Mouse (Mus musculus): ENCODE measurements around the gene Nlgn2. TPM values are rescaled to one million over a fixed set of nuclear protein-coding genes. Genes with fewer than 3 reads are reported as not detected.

Gene Nlgn2
- polyA plus RNA-seq, 1 experiment from 2014 or later, result 6.3 TPM

- Histone ChIP-seq H3K9ac (no peak overlapping the region), H3K4me3 (replicated peaks) (no peak overlapping the region), H3K4me1 (0 out of 2 replicates have a peak, but pooled peaks cover 5% of the 10 kb centered on the region), H3K4me2 (no peak overlapping the region), H3K27ac (no peak overlapping the region), H3K36me3 (no peaks in the 10 kb centered on the region; the same call in 1 of the 2 replicates), H3K9me3 (no peaks in the 10 kb centered on the region), H3K27me3 (replicated peaks) (no peaks in the 10 kb centered on the region)
- 27% methylated on average over 4 of the region's 4 CpGs for WGBS
- ATAC-seq (ENCODE audit: insufficient read depth, low FRiP score, low read depth), result no peak
These were observed 55.8 kb downstream of the Nlgn2 start for GRCm38 (mm10) chr11:69781828-69782227.

GRCm38 (mm10) chr11:69778985-69779384 lies 58.6 kb downstream of the Nlgn2 start:
- Histone ChIP-seq H3K27ac (no peak overlapping the region), H3K36me3 (no peaks in the 10 kb centered on the region; the same call in 1 of the 2 replicates), H3K9me3 (no peaks in the 10 kb centered on the region), H3K27me3 (replicated peaks) (no peaks in the 10 kb centered on the region), H3K4me1 (0 out of 2 replicates have a peak, but pooled peaks cover 5% of the 10 kb centered on the region), H3K9ac (no peak overlapping the region), H3K4me2 (no peak overlapping the region), H3K4me3 (replicated peaks) (no peak overlapping the region)
- ATAC-seq (ENCODE audit: insufficient read depth, low FRiP score, low read depth), result no peak
- WGBS, result 44% methylated on average over 7 of the region's 7 CpGs

- no peaks in the 10 kb centered on the region; the same call in 1 of the 2 replicates for H3K36me3 ChIP-seq
- no peak overlapping the region for H3K4me3 ChIP-seq (replicated peaks)
- no peak overlapping the region for H3K27ac ChIP-seq
- 0 out of 2 replicates have a peak, but pooled peaks cover 5% of the 10 kb centered on the region for H3K4me1 ChIP-seq
- ATAC-seq (ENCODE audit: insufficient read depth, low FRiP score, low read depth), result no peak
- WGBS, result 71% methylated on average over 23 of the region's 23 CpGs
- no peaks in the 10 kb centered on the region for H3K9me3 ChIP-seq
- H3K4me2 ChIP-seq, result no peak overlapping the region
- H3K27me3 ChIP-seq (replicated peaks), result no peaks in the 10 kb centered on the region
- no peak overlapping the region for H3K9ac ChIP-seq
These were observed 59.2 kb downstream of the Nlgn2 start for GRCm38 (mm10) chr11:69778258-69778982.

- Histone ChIP-seq H3K9ac (no peak overlapping the region), H3K27me3 (replicated peaks) (no peaks in the 10 kb centered on the region), H3K4me3 (replicated peaks) (no peak overlapping the region), H3K4me1 (0 out of 2 replicates have a peak, but pooled peaks cover 5% of the 10 kb centered on the region), H3K27ac (no peak overlapping the region), H3K9me3 (no peaks in the 10 kb centered on the region), H3K36me3 (no peaks in the 10 kb centered on the region; the same call in 1 of the 2 replicates), H3K4me2 (no peak overlapping the region)
- ATAC-seq (ENCODE audit: insufficient read depth, low FRiP score, low read depth), result no peak
- 67% methylated on average over 26 of the region's 26 CpGs for WGBS
These were observed 59.9 kb downstream of the Nlgn2 start for GRCm38 (mm10) chr11:69777504-69778257.

- H3K9ac ChIP-seq, result no peak overlapping the region
- no peak overlapping the region for H3K27ac ChIP-seq
- no peaks in the 10 kb centered on the region for H3K27me3 ChIP-seq (replicated peaks)
- 76% methylated on average over 20 of the region's 20 CpGs for WGBS
- no peak for ATAC-seq (ENCODE audit: insufficient read depth, low FRiP score, low read depth)
- H3K4me3 ChIP-seq (replicated peaks), result no peak overlapping the region
- no peak overlapping the region for H3K4me2 ChIP-seq
- H3K9me3 ChIP-seq, result no peaks in the 10 kb centered on the region
- no peaks in the 10 kb centered on the region; the same call in 1 of the 2 replicates for H3K36me3 ChIP-seq
- H3K4me1 ChIP-seq, result 0 out of 2 replicates have a peak, but pooled peaks cover 5% of the 10 kb centered on the region
These were observed 61.1 kb downstream of the Nlgn2 start for GRCm38 (mm10) chr11:69776488-69776887.

- no peak overlapping the region for H3K4me2 ChIP-seq
- H3K27me3 ChIP-seq (replicated peaks), result no peaks in the 10 kb centered on the region
- no peak overlapping the region for H3K27ac ChIP-seq
- 0 out of 2 replicates have a peak, but pooled peaks cover 5% of the 10 kb centered on the region for H3K4me1 ChIP-seq
- 66% methylated on average over 10 of the region's 10 CpGs for WGBS
- no peaks in the 10 kb centered on the region; the same call in 1 of the 2 replicates for H3K36me3 ChIP-seq
- no peak overlapping the region for H3K4me3 ChIP-seq (replicated peaks)
- H3K9me3 ChIP-seq, result no peaks in the 10 kb centered on the region
- ATAC-seq (ENCODE audit: insufficient read depth, low FRiP score, low read depth), result no peak
- H3K9ac ChIP-seq, result no peak overlapping the region
These were observed 61.9 kb downstream of the Nlgn2 start for GRCm38 (mm10) chr11:69775716-69776115.

- H3K36me3 ChIP-seq, result no peaks in the 10 kb centered on the region; the same call in 1 of the 2 replicates
- WGBS, result 58% methylated on average over 5 of the region's 5 CpGs
- ATAC-seq (ENCODE audit: insufficient read depth, low FRiP score, low read depth), result no peak
These were observed 62.6 kb downstream of the Nlgn2 start for GRCm38 (mm10) chr11:69774961-69775360.

More at GRCm38 (mm10) chr11:69774961-69775360, 62.6 kb downstream of the Nlgn2 start:
- Histone ChIP-seq H3K9ac (no peak overlapping the region), H3K4me1 (0 out of 2 replicates have a peak, but pooled peaks cover 5% of the 10 kb centered on the region), H3K9me3 (no peaks in the 10 kb centered on the region), H3K27me3 (replicated peaks) (no peaks in the 10 kb centered on the region), H3K4me2 (no peak overlapping the region), H3K4me3 (replicated peaks) (no peak overlapping the region), H3K27ac (no peak overlapping the region)

Small RNA genes within 50 kb of the gene (microRNA-seq; reads per million reads assigned to microRNA genes)
- not detected for gene Mir6924

Other genes with a start within 250 kb of the Nlgn2 start
- 7.5 and 7.7 TPM in 2 replicates for gene Atp1b2, start 231.8 kb downstream of the Nlgn2 start, polyA plus RNA-seq (2015; fragmentation: Nextera tagmentation; extraction: Ambion mirVana)
- gene Shbg, start 219.9 kb downstream of the Nlgn2 start, polyA plus RNA-seq (2015; fragmentation: Nextera tagmentation; extraction: Ambion mirVana), result 0.99 and 2.1 TPM in 2 replicates
- gene Sat2, start 215.8 kb downstream of the Nlgn2 start, polyA plus RNA-seq (2015; fragmentation: Nextera tagmentation; extraction: Ambion mirVana), result 14.4 and 17.8 TPM in 2 replicates
- 21.0 and 27.0 TPM in 2 replicates for gene Fxr2, start 204.8 kb downstream of the Nlgn2 start, polyA plus RNA-seq (2015; fragmentation: Nextera tagmentation; extraction: Ambion mirVana)
- gene Sox15, start 182.5 kb downstream of the Nlgn2 start, polyA plus RNA-seq (2015; fragmentation: Nextera tagmentation; extraction: Ambion mirVana), result 3.7 and 6.0 TPM in 2 replicates
- gene Mpdu1, start 175.1 kb downstream of the Nlgn2 start, polyA plus RNA-seq (2015; fragmentation: Nextera tagmentation; extraction: Ambion mirVana), result 58.7 and 66.1 TPM in 2 replicates
- gene Cd68, start 171.6 kb downstream of the Nlgn2 start, polyA plus RNA-seq (2015; fragmentation: Nextera tagmentation; extraction: Ambion mirVana), result 15.5 and 16.3 TPM in 2 replicates
- gene Eif4a1, start 165.4 kb downstream of the Nlgn2 start, polyA plus RNA-seq (2015; fragmentation: Nextera tagmentation; extraction: Ambion mirVana), result 442 and 514 TPM in 2 replicates
- 69.1 and 74.5 TPM in 2 replicates for gene Senp3, start 155.7 kb downstream of the Nlgn2 start, polyA plus RNA-seq (2015; fragmentation: Nextera tagmentation; extraction: Ambion mirVana)
- gene Tnfsf13, start 152.0 kb downstream of the Nlgn2 start, polyA plus RNA-seq (2015; fragmentation: Nextera tagmentation; extraction: Ambion mirVana), result 0.31 and 0.61 TPM in 2 replicates
- gene Tnfsf12, start 141.9 kb downstream of the Nlgn2 start, polyA plus RNA-seq (2015; fragmentation: Nextera tagmentation; extraction: Ambion mirVana), result 8.0 and 8.9 TPM in 2 replicates
- gene Tnfsfm13, start 141.7 kb downstream of the Nlgn2 start, polyA plus RNA-seq (2015; fragmentation: Nextera tagmentation; extraction: Ambion mirVana), result 3.3 and 3.5 TPM in 2 replicates
- gene Polr2a, start 79.1 kb downstream of the Nlgn2 start, polyA plus RNA-seq (2015; fragmentation: Nextera tagmentation; extraction: Ambion mirVana), result 21.0 and 25.8 TPM in 2 replicates
- gene Slc35g3, start 75.8 kb downstream of the Nlgn2 start, polyA plus RNA-seq (2015; fragmentation: Nextera tagmentation; extraction: Ambion mirVana), result 0.12 TPM in 1 of 2 replicates, not detected in the other
- gene Zbtb4, start 71.9 kb downstream of the Nlgn2 start, polyA plus RNA-seq (2015; fragmentation: Nextera tagmentation; extraction: Ambion mirVana), result 2.7 and 3.0 TPM in 2 replicates
- gene Chrnb1, start 41.8 kb downstream of the Nlgn2 start, polyA plus RNA-seq (2015; fragmentation: Nextera tagmentation; extraction: Ambion mirVana), result 5.1 and 6.0 TPM in 2 replicates
- gene Fgf11, start 35.9 kb downstream of the Nlgn2 start, polyA plus RNA-seq (2015; fragmentation: Nextera tagmentation; extraction: Ambion mirVana), result 2.2 and 2.4 TPM in 2 replicates
- gene Tmem102, start 32.2 kb downstream of the Nlgn2 start, polyA plus RNA-seq (2015; fragmentation: Nextera tagmentation; extraction: Ambion mirVana), result 19.9 and 20.4 TPM in 2 replicates
- gene Gm39566, start 22.5 kb downstream of the Nlgn2 start, polyA plus RNA-seq (2015; fragmentation: Nextera tagmentation; extraction: Ambion mirVana), result not detected in 2 replicates
- not detected in 2 replicates for gene Spem2, start 19.3 kb downstream of the Nlgn2 start, polyA plus RNA-seq (2015; fragmentation: Nextera tagmentation; extraction: Ambion mirVana)
- not detected in 2 replicates for gene Spem1, start 15.6 kb downstream of the Nlgn2 start, polyA plus RNA-seq (2015; fragmentation: Nextera tagmentation; extraction: Ambion mirVana)
- gene Tmem256, start 730 bp upstream of the Nlgn2 start, polyA plus RNA-seq (2015; fragmentation: Nextera tagmentation; extraction: Ambion mirVana), result 400 and 416 TPM in 2 replicates
- gene Plscr3, start 8.6 kb upstream of the Nlgn2 start, polyA plus RNA-seq (2015; fragmentation: Nextera tagmentation; extraction: Ambion mirVana), result 80.8 and 81.3 TPM in 2 replicates
- 12.9 and 15.4 TPM in 2 replicates for gene Tnk1, start 20.9 kb upstream of the Nlgn2 start, polyA plus RNA-seq (2015; fragmentation: Nextera tagmentation; extraction: Ambion mirVana)
- gene Tmem95, start 40.2 kb upstream of the Nlgn2 start, polyA plus RNA-seq (2015; fragmentation: Nextera tagmentation; extraction: Ambion mirVana), result not detected in 2 replicates
- 7.8 and 9.2 TPM in 2 replicates for gene Kctd11, start 43.6 kb upstream of the Nlgn2 start, polyA plus RNA-seq (2015; fragmentation: Nextera tagmentation; extraction: Ambion mirVana)
- 5.0 and 6.1 TPM in 2 replicates for gene Acap1, start 57.8 kb upstream of the Nlgn2 start, polyA plus RNA-seq (2015; fragmentation: Nextera tagmentation; extraction: Ambion mirVana)
- 7.5 and 10.4 TPM in 2 replicates for gene 2810408A11Rik, start 63.2 kb upstream of the Nlgn2 start, polyA plus RNA-seq (2015; fragmentation: Nextera tagmentation; extraction: Ambion mirVana)
- gene Neurl4, start 63.3 kb upstream of the Nlgn2 start, polyA plus RNA-seq (2015; fragmentation: Nextera tagmentation; extraction: Ambion mirVana), result 7.2 and 8.0 TPM in 2 replicates
- gene Gps2, start 76.1 kb upstream of the Nlgn2 start, polyA plus RNA-seq (2015; fragmentation: Nextera tagmentation; extraction: Ambion mirVana), result 66.2 and 69.1 TPM in 2 replicates
- 1,591 and 1,597 TPM in 2 replicates for gene Eif5a, start 84.2 kb upstream of the Nlgn2 start, polyA plus RNA-seq (2015; fragmentation: Nextera tagmentation; extraction: Ambion mirVana)
- gene Ybx2, start 98.0 kb upstream of the Nlgn2 start, polyA plus RNA-seq (2015; fragmentation: Nextera tagmentation; extraction: Ambion mirVana), result 2.9 and 3.3 TPM in 2 replicates
- gene Slc2a4, start 110.4 kb upstream of the Nlgn2 start, polyA plus RNA-seq (2015; fragmentation: Nextera tagmentation; extraction: Ambion mirVana), result 26.3 and 28.9 TPM in 2 replicates
- 438 and 517 TPM in 2 replicates for gene Cldn7, start 127.0 kb upstream of the Nlgn2 start, polyA plus RNA-seq (2015; fragmentation: Nextera tagmentation; extraction: Ambion mirVana)
- 23.0 and 23.2 TPM in 2 replicates for gene Ctdnep1, start 143.4 kb upstream of the Nlgn2 start, polyA plus RNA-seq (2015; fragmentation: Nextera tagmentation; extraction: Ambion mirVana)
- 92.9 and 99.4 TPM in 2 replicates for gene Elp5, start 144.7 kb upstream of the Nlgn2 start, polyA plus RNA-seq (2015; fragmentation: Nextera tagmentation; extraction: Ambion mirVana)
- 459 and 473 TPM in 2 replicates for gene Gabarap, start 153.4 kb upstream of the Nlgn2 start, polyA plus RNA-seq (2015; fragmentation: Nextera tagmentation; extraction: Ambion mirVana)
- 59.4 and 61.8 TPM in 2 replicates for gene Phf23, start 158.0 kb upstream of the Nlgn2 start, polyA plus RNA-seq (2015; fragmentation: Nextera tagmentation; extraction: Ambion mirVana)
- 31.9 and 33.9 TPM in 2 replicates for gene Dvl2, start 162.8 kb upstream of the Nlgn2 start, polyA plus RNA-seq (2015; fragmentation: Nextera tagmentation; extraction: Ambion mirVana)
- 84.8 and 95.4 TPM in 2 replicates for gene Acadvl, start 177.6 kb upstream of the Nlgn2 start, polyA plus RNA-seq (2015; fragmentation: Nextera tagmentation; extraction: Ambion mirVana)
- gene Dlg4, start 179.2 kb upstream of the Nlgn2 start, polyA plus RNA-seq (2015; fragmentation: Nextera tagmentation; extraction: Ambion mirVana), result 8.2 and 9.7 TPM in 2 replicates
- gene Asgr1, start 216.3 kb upstream of the Nlgn2 start, polyA plus RNA-seq (2015; fragmentation: Nextera tagmentation; extraction: Ambion mirVana), result 0.30 and 0.96 TPM in 2 replicates